Mouse (Mus musculus) right cerebral cortex, adult 18-20 months (tissue): ENCODE measurements around the gene Ndrg2.
A peak's percentile ranks its signal among the peaks of the same experiment; 100 is the strongest.
"Not testable (repeated sequence)": the region's sequence is repeated elsewhere in the genome, so short reads cannot be mapped to it uniquely, and the experiment has no call there.

ENCODE experiments used
- DNase-seq: peaks from one replicate; pipeline ENCODE4 v3.0.0; 2022; ENCODE audit warnings: mixed read lengths

Gene Ndrg2

GRCm38 (mm10) chr14:51913960-51914762 lies at the start of gene Ndrg2:
Ndrg2 (minus strand) TSS chr14:51914158.
- DNase-seq: peak; percentile 82

GRCm38 (mm10) chr14:51960316-51960715 lies 46.4 kb upstream of the Ndrg2 start:
- DNase-seq: no peak

- DNase-seq: no peak
Measured at GRCm38 (mm10) chr14:51943336-51943735, 29.4 kb upstream of the Ndrg2 start.

GRCm38 (mm10) chr14:51942236-51942635 lies 28.3 kb upstream of the Ndrg2 start:
- DNase-seq: no peak

GRCm38 (mm10) chr14:51941577-51941976 lies 27.6 kb upstream of the Ndrg2 start:
- DNase-seq: no peak

GRCm38 (mm10) chr14:51940944-51941560 lies 27.1 kb upstream of the Ndrg2 start:
- no peak for DNase-seq

- DNase-seq: no peak
Measured at GRCm38 (mm10) chr14:51939005-51939404, 25.0 kb upstream of the Ndrg2 start.

- no peak for DNase-seq
Measured at GRCm38 (mm10) chr14:51932092-51933020, 18.4 kb upstream of the Ndrg2 start.

GRCm38 (mm10) chr14:51930824-51931223 lies 16.9 kb upstream of the Ndrg2 start:
- peak; percentile 79 for DNase-seq

- DNase-seq: no peak
Measured at GRCm38 (mm10) chr14:51929968-51930367, 16.0 kb upstream of the Ndrg2 start.

- DNase-seq: peak; percentile 81
Measured at GRCm38 (mm10) chr14:51929309-51929943, 15.5 kb upstream of the Ndrg2 start.

- DNase-seq: not testable (repeated sequence)
Measured at GRCm38 (mm10) chr14:51926930-51927329, 13.0 kb upstream of the Ndrg2 start.

- no peak for DNase-seq
Measured at GRCm38 (mm10) chr14:51923492-51923891, 9.5 kb upstream of the Ndrg2 start.

- DNase-seq: peak; percentile 33
Measured at GRCm38 (mm10) chr14:51922910-51923309, 9.0 kb upstream of the Ndrg2 start.

GRCm38 (mm10) chr14:51922571-51922865 lies 8.6 kb upstream of the Ndrg2 start, which contains the start of gene Rnase13:
Rnase13 (minus strand) TSS chr14:51922773.
- no peak for DNase-seq

GRCm38 (mm10) chr14:51921759-51922570 lies 8.0 kb upstream of the Ndrg2 start:
- peak; percentile 62 for DNase-seq

- DNase-seq: no peak
Measured at GRCm38 (mm10) chr14:51918966-51919365, 5.0 kb upstream of the Ndrg2 start.

GRCm38 (mm10) chr14:51918125-51918524 lies 4.2 kb upstream of the Ndrg2 start, which contains the start of gene Tppp2:
Tppp2 (plus strand) TSS chr14:51918425.
- DNase-seq: no peak

- no peak for DNase-seq
Measured at GRCm38 (mm10) chr14:51916539-51916938, 2.6 kb upstream of the Ndrg2 start.

GRCm38 (mm10) chr14:51915030-51915429 lies 1.1 kb upstream of the Ndrg2 start:
- DNase-seq: no peak

GRCm38 (mm10) chr14:51913062-51913959 lies 647 bp downstream of the Ndrg2 start:
- DNase-seq: peak; percentile 78
